Mouse (Mus musculus): ENCODE results near the gene Bard1. TPM values are rescaled to one million over a fixed set of nuclear protein-coding genes. Genes with fewer than 3 reads are reported as not detected.

Gene Bard1
- polyA plus RNA-seq, 1 experiment from 2014 or later, result 1.0 TPM

- DNase-seq (ENCODE audit: low spot score), result no peak
- TF ChIP-seq CTCF (IDR thresholded peaks at IDR 0.05; ENCODE audit: low read depth), result no peak
- Histone ChIP-seq H3K9me3 (replicated peaks; ENCODE audit: low read length) (no peaks in the 10 kb centered on the region), H3K27ac (no peak overlapping the region), H3K9ac (ENCODE audit: low read depth, low read length) (no peak overlapping the region), H3K27me3 (ENCODE audit: insufficient read depth, low read length) (no peaks in the 10 kb centered on the region), H3K4me2 (ENCODE audit: low read length) (no peak overlapping the region), H3K36me3 (ENCODE audit: insufficient read depth, low read length) (no peaks in the 10 kb centered on the region), H3K4me1 (replicated peaks; ENCODE audit: insufficient read depth, low read length) (no peaks in the 10 kb centered on the region), H3K4me3 (replicated peaks; ENCODE audit: low read depth, low read length) (no peak overlapping the region)
- WGBS, result 54% methylated on average over 1 of the region's 1 CpGs
- ATAC-seq (replicated peaks; ENCODE audit: low FRiP score, low read depth), result no peak
Measured at GRCm38 (mm10) chr1:71035565-71035964, 67.4 kb downstream of the Bard1 start.

GRCm38 (mm10) chr1:71022766-71023165 is 80.2 kb downstream of the Bard1 start:
- H3K9ac ChIP-seq (ENCODE audit: low read depth, low read length), result no peak overlapping the region
- ATAC-seq (replicated peaks; ENCODE audit: low FRiP score, low read depth) (no peak), DNase-seq (ENCODE audit: low spot score) (no peak)
- H3K4me3 ChIP-seq (replicated peaks; ENCODE audit: low read depth, low read length), result no peak overlapping the region
- no peaks in the 10 kb centered on the region for H3K27me3 ChIP-seq (ENCODE audit: insufficient read depth, low read length)
- no peak overlapping the region for H3K27ac ChIP-seq
- H3K36me3 ChIP-seq (ENCODE audit: insufficient read depth, low read length), result no peaks in the 10 kb centered on the region
- 68% methylated on average over 5 of the region's 5 CpGs for WGBS
- H3K9me3 ChIP-seq (replicated peaks; ENCODE audit: low read length), result no peaks in the 10 kb centered on the region
- TF ChIP-seq CTCF (IDR thresholded peaks at IDR 0.05; ENCODE audit: low read depth), result no peak
- no peak overlapping the region for H3K4me2 ChIP-seq (ENCODE audit: low read length)
- H3K4me1 ChIP-seq (replicated peaks; ENCODE audit: insufficient read depth, low read length), result no peaks in the 10 kb centered on the region

- Histone ChIP-seq H3K9me3 (replicated peaks; ENCODE audit: low read length) (no peaks in the 10 kb centered on the region), H3K4me3 (replicated peaks; ENCODE audit: low read depth, low read length) (no peak overlapping the region), H3K27me3 (ENCODE audit: insufficient read depth, low read length) (no peaks in the 10 kb centered on the region), H3K4me1 (replicated peaks; ENCODE audit: insufficient read depth, low read length) (no peaks in the 10 kb centered on the region), H3K27ac (no peak overlapping the region), H3K9ac (ENCODE audit: low read depth, low read length) (no peak overlapping the region), H3K36me3 (ENCODE audit: insufficient read depth, low read length) (no peaks in the 10 kb centered on the region), H3K4me2 (ENCODE audit: low read length) (no peak overlapping the region)
- ATAC-seq (replicated peaks; ENCODE audit: low FRiP score, low read depth), result no peak
- DNase-seq (ENCODE audit: low spot score), result no peak
- TF ChIP-seq CTCF (IDR thresholded peaks at IDR 0.05; ENCODE audit: low read depth), result no peak
Measured at GRCm38 (mm10) chr1:71014345-71014744, 88.6 kb downstream of the Bard1 start.

- DNase-seq (ENCODE audit: low spot score), result no peak
- H3K27ac ChIP-seq, result no peak overlapping the region
- H3K9ac ChIP-seq (ENCODE audit: low read depth, low read length), result no peak overlapping the region
- no peaks in the 10 kb centered on the region for H3K4me1 ChIP-seq (replicated peaks; ENCODE audit: insufficient read depth, low read length)
- 84% methylated on average over 6 of the region's 6 CpGs for WGBS
- H3K4me2 ChIP-seq (ENCODE audit: low read length), result no peak overlapping the region
- TF ChIP-seq CTCF (IDR thresholded peaks at IDR 0.05; ENCODE audit: low read depth), result no peak
- no peaks in the 10 kb centered on the region for H3K27me3 ChIP-seq (ENCODE audit: insufficient read depth, low read length)
- H3K4me3 ChIP-seq (replicated peaks; ENCODE audit: low read depth, low read length), result no peak overlapping the region
- H3K9me3 ChIP-seq (replicated peaks; ENCODE audit: low read length), result no peaks in the 10 kb centered on the region
- H3K36me3 ChIP-seq (ENCODE audit: insufficient read depth, low read length), result no peaks in the 10 kb centered on the region
- no peak for ATAC-seq (replicated peaks; ENCODE audit: low FRiP score, low read depth)
Measured at GRCm38 (mm10) chr1:71005998-71006397, 96.9 kb downstream of the Bard1 start.

- Histone ChIP-seq H3K4me3 (replicated peaks; ENCODE audit: low read depth, low read length) (no peak overlapping the region), H3K4me2 (ENCODE audit: low read length) (no peak overlapping the region), H3K9me3 (replicated peaks; ENCODE audit: low read length) (no peaks in the 10 kb centered on the region), H3K4me1 (replicated peaks; ENCODE audit: insufficient read depth, low read length) (no peaks in the 10 kb centered on the region), H3K9ac (ENCODE audit: low read depth, low read length) (no peak overlapping the region), H3K27ac (no peak overlapping the region), H3K36me3 (ENCODE audit: insufficient read depth, low read length) (no peaks in the 10 kb centered on the region), H3K27me3 (ENCODE audit: insufficient read depth, low read length) (no peaks in the 10 kb centered on the region)
- no peak for TF ChIP-seq CTCF (IDR thresholded peaks at IDR 0.05; ENCODE audit: low read depth)
- WGBS, result 41% methylated on average over 1 of the region's 1 CpGs
- no peak for DNase-seq (ENCODE audit: low spot score)
- no peak for ATAC-seq (replicated peaks; ENCODE audit: low FRiP score, low read depth)
Measured at GRCm38 (mm10) chr1:71004177-71004576, 98.8 kb downstream of the Bard1 start.

- H3K4me3 ChIP-seq (replicated peaks; ENCODE audit: low read depth, low read length), result no peak overlapping the region
- H3K4me2 ChIP-seq (ENCODE audit: low read length), result no peak overlapping the region
- H3K9me3 ChIP-seq (replicated peaks; ENCODE audit: low read length), result no peaks in the 10 kb centered on the region
- no peaks in the 10 kb centered on the region for H3K27me3 ChIP-seq (ENCODE audit: insufficient read depth, low read length)
- ATAC-seq (replicated peaks; ENCODE audit: low FRiP score, low read depth) (no peak), DNase-seq (ENCODE audit: low spot score) (no peak)
- no peak for TF ChIP-seq CTCF (IDR thresholded peaks at IDR 0.05; ENCODE audit: low read depth)
- H3K36me3 ChIP-seq (ENCODE audit: insufficient read depth, low read length), result no peaks in the 10 kb centered on the region
- H3K4me1 ChIP-seq (replicated peaks; ENCODE audit: insufficient read depth, low read length), result no peaks in the 10 kb centered on the region
- H3K9ac ChIP-seq (ENCODE audit: low read depth, low read length), result no peak overlapping the region
- WGBS, result 69% methylated on average over 1 of the region's 1 CpGs
- no peak overlapping the region for H3K27ac ChIP-seq
Measured at GRCm38 (mm10) chr1:71003741-71004140, 99.2 kb downstream of the Bard1 start.

GRCm38 (mm10) chr1:70997377-70997993 is 105.5 kb downstream of the Bard1 start:
- ATAC-seq (replicated peaks; ENCODE audit: low FRiP score, low read depth), result no peak
- H3K36me3 ChIP-seq (ENCODE audit: insufficient read depth, low read length), result no peaks in the 10 kb centered on the region
- TF ChIP-seq CTCF (IDR thresholded peaks at IDR 0.05; ENCODE audit: low read depth), result no peak
- H3K4me2 ChIP-seq (ENCODE audit: low read length), result no peak overlapping the region
- WGBS, result 71% methylated on average over 10 of the region's 10 CpGs
- H3K9me3 ChIP-seq (replicated peaks; ENCODE audit: low read length), result no peaks in the 10 kb centered on the region
- H3K27me3 ChIP-seq (ENCODE audit: insufficient read depth, low read length), result no peaks in the 10 kb centered on the region
- no peak for DNase-seq (ENCODE audit: low spot score)
- H3K27ac ChIP-seq, result no peak overlapping the region
- H3K9ac ChIP-seq (ENCODE audit: low read depth, low read length), result no peak overlapping the region
- H3K4me1 ChIP-seq (replicated peaks; ENCODE audit: insufficient read depth, low read length), result no peaks in the 10 kb centered on the region
- no peak overlapping the region for H3K4me3 ChIP-seq (replicated peaks; ENCODE audit: low read depth, low read length)
